Mouse (Mus musculus): ENCODE measurements at regions not wholly inside any gene's neighbourhood (a gene's known extent, or its start where the extent isn't known, plus 50 kb on each side); places are given as distances from the start of the nearest gene placed in this dataset.
"Not testable (repeated sequence)": the region's sequence is repeated elsewhere in the genome, so short reads cannot be mapped to it uniquely, and the experiment has no call there.

- Histone ChIP-seq H3K4me1 (ENCODE audit: control insufficient read depth in 1 of 2, insufficient read depth in 2 of 2, low read length in 2 of 2) (no peaks in the 10 kb centered on the region), H3K9ac (ENCODE audit: control insufficient read depth, low read depth, low read length, poor library complexity, severe bottlenecking) (no peak overlapping the region), H3K4me3 (ENCODE audit: control insufficient read depth in 1 of 2, insufficient read depth in 1 of 2, low read depth in 2 of 2, low read length in 2 of 2) (no peak overlapping the region), H3K27ac (ENCODE audit: control insufficient read depth, low read depth, low read length) (no peak overlapping the region), H3K9me3 (replicated peaks; ENCODE audit: insufficient read depth, low read length) (no peaks in the 10 kb centered on the region), H3K79me2 (ENCODE audit: control insufficient read depth, insufficient read depth, low read length, poor library complexity) (no peaks in the 10 kb centered on the region), H3K27me3 (ENCODE audit: control insufficient read depth in 1 of 2, insufficient read depth in 2 of 2, low read length in 2 of 2) (no peaks in the 10 kb centered on the region), H3K36me3 (ENCODE audit: control insufficient read depth in 1 of 2, insufficient read depth in 2 of 2, low read length in 2 of 2) (no peaks in the 10 kb centered on the region)
- DNase-seq (ENCODE audit: low read depth, low spot score), result no peak
- no peak for TF ChIP-seq POLR2AphosphoS5 (IDR thresholded peaks at IDR 0.05; ENCODE audit: borderline replicate concordance, low read depth, low read length)
- TF ChIP-seq CTCF (IDR thresholded peaks at IDR 0.05 in 2 of 3, conservative IDR thresholded peaks at IDR 0.05 in 1 of 3; ENCODE audit: control insufficient read depth in 1 of 3, insufficient read depth in 1 of 3, low read depth in 2 of 3, low read length in 3 of 3, poor library complexity in 1 of 3, severe bottlenecking in 1 of 3), result no peak
- no peak for TF ChIP-seq GABPA (IDR thresholded peaks at IDR 0.05; ENCODE audit: low read depth, low read length)
- no peak for TF ChIP-seq TBP (IDR thresholded peaks at IDR 0.05; ENCODE audit: low read depth, low read length)
- no peak for TF ChIP-seq SIN3A (IDR thresholded peaks at IDR 0.05; ENCODE audit: low read length)
- no peak for TF ChIP-seq MEF2A (IDR thresholded peaks at IDR 0.05; ENCODE audit: extremely low read depth, insufficient replicate concordance, low read depth, low read length, poor library complexity, severe bottlenecking)
- no peak for TF ChIP-seq EP300 (IDR thresholded peaks at IDR 0.05; ENCODE audit: low read depth in 1 of 2, low read length in 2 of 2)
- no peak for TF ChIP-seq HCFC1 (IDR thresholded peaks at IDR 0.05; ENCODE audit: low read depth, low read length)
- TF ChIP-seq ETS1 (IDR thresholded peaks at IDR 0.05; ENCODE audit: low read depth, low read length), result no peak
Measured at GRCm38 (mm10) chr13:7182216-7182751, 533.7 kb upstream of the Pfkp start.

- no peak overlapping the region for H3K9ac ChIP-seq (ENCODE audit: control insufficient read depth, low read depth, low read length, poor library complexity, severe bottlenecking)
- H3K27me3 ChIP-seq (ENCODE audit: control insufficient read depth in 1 of 2, insufficient read depth in 2 of 2, low read length in 2 of 2), result no peaks in the 10 kb centered on the region
- no peaks in the 10 kb centered on the region for H3K4me1 ChIP-seq (ENCODE audit: control insufficient read depth in 1 of 2, insufficient read depth in 2 of 2, low read length in 2 of 2)
- H3K79me2 ChIP-seq (ENCODE audit: control insufficient read depth, insufficient read depth, low read length, poor library complexity), result no peaks in the 10 kb centered on the region
- H3K9me3 ChIP-seq (replicated peaks; ENCODE audit: insufficient read depth, low read length), result no peaks in the 10 kb centered on the region
- no peak overlapping the region for H3K27ac ChIP-seq (ENCODE audit: control insufficient read depth, low read depth, low read length)
- no peak overlapping the region for H3K4me3 ChIP-seq (ENCODE audit: control insufficient read depth in 1 of 2, insufficient read depth in 1 of 2, low read depth in 2 of 2, low read length in 2 of 2)
- no peaks in the 10 kb centered on the region for H3K36me3 ChIP-seq (ENCODE audit: control insufficient read depth in 1 of 2, insufficient read depth in 2 of 2, low read length in 2 of 2)
- DNase-seq (ENCODE audit: low read depth, low spot score), result no peak
- TF ChIP-seq MYC (IDR thresholded peaks at IDR 0.05; ENCODE audit: low read depth, low read length) (no peak), POLR2AphosphoS5 (IDR thresholded peaks at IDR 0.05; ENCODE audit: borderline replicate concordance, low read depth, low read length) (no peak), TCF12 (IDR thresholded peaks at IDR 0.05; ENCODE audit: low read depth, low read length) (no peak), POLR2A (IDR thresholded peaks at IDR 0.05; ENCODE audit: control insufficient read depth in 1 of 2, insufficient read depth in 1 of 2, low read depth in 1 of 2, low read length in 2 of 2, poor library complexity in 1 of 2) (no peak), EP300 (IDR thresholded peaks at IDR 0.05; ENCODE audit: low read depth in 1 of 2, low read length in 2 of 2) (no peak), ETS1 (IDR thresholded peaks at IDR 0.05; ENCODE audit: low read depth, low read length) (no peak), NRF1 (IDR thresholded peaks at IDR 0.05; ENCODE audit: insufficient read depth, low read depth, low read length, poor library complexity, severe bottlenecking) (no peak), GATA1 (IDR thresholded peaks at IDR 0.05; ENCODE audit: low read depth, low read length) (no peak), CTCF (IDR thresholded peaks at IDR 0.05 in 2 of 3, conservative IDR thresholded peaks at IDR 0.05 in 1 of 3; ENCODE audit: control insufficient read depth in 1 of 3, insufficient read depth in 1 of 3, low read depth in 2 of 3, low read length in 3 of 3, poor library complexity in 1 of 3, severe bottlenecking in 1 of 3) (no peak), TAL1 (IDR thresholded peaks at IDR 0.05; ENCODE audit: low read length) (no peak), GABPA (IDR thresholded peaks at IDR 0.05; ENCODE audit: low read depth, low read length) (no peak), ZNF384 (IDR thresholded peaks at IDR 0.05; ENCODE audit: low read depth, low read length) (no peak), SIN3A (IDR thresholded peaks at IDR 0.05; ENCODE audit: low read length) (no peak), MYB (IDR thresholded peaks at IDR 0.05; ENCODE audit: low read depth, low read length) (no peak), JUND (IDR thresholded peaks at IDR 0.05; ENCODE audit: low read depth, low read length) (no peak), USF2 (IDR thresholded peaks at IDR 0.05; ENCODE audit: borderline replicate concordance in 1 of 2, insufficient read depth in 1 of 2, low read depth in 1 of 2, low read length in 2 of 2) (no peak), UBTF (IDR thresholded peaks at IDR 0.05; ENCODE audit: borderline replicate concordance, insufficient read depth, low read depth, low read length) (no peak), RAD21 (IDR thresholded peaks at IDR 0.05; ENCODE audit: low read depth, low read length) (no peak), POLR2AphosphoS2 (IDR thresholded peaks at IDR 0.05; ENCODE audit: low read length) (no peak)
Measured at GRCm38 (mm10) chr13:7175561-7176160, 527.1 kb upstream of the Pfkp start.

- not testable (repeated sequence) for H3K36me3 ChIP-seq (ENCODE audit: control insufficient read depth in 1 of 2, insufficient read depth in 2 of 2, low read length in 2 of 2); H3K4me3 ChIP-seq (ENCODE audit: control insufficient read depth in 1 of 2, insufficient read depth in 1 of 2, low read depth in 2 of 2, low read length in 2 of 2); H3K27ac ChIP-seq (ENCODE audit: control insufficient read depth, low read depth, low read length); H3K79me2 ChIP-seq (ENCODE audit: control insufficient read depth, insufficient read depth, low read length, poor library complexity); H3K9ac ChIP-seq (ENCODE audit: control insufficient read depth, low read depth, low read length, poor library complexity, severe bottlenecking); H3K27me3 ChIP-seq (ENCODE audit: control insufficient read depth in 1 of 2, insufficient read depth in 2 of 2, low read length in 2 of 2); DNase-seq (ENCODE audit: low read depth, low spot score); H3K9me3 ChIP-seq (replicated peaks; ENCODE audit: insufficient read depth, low read length); H3K4me1 ChIP-seq (ENCODE audit: control insufficient read depth in 1 of 2, insufficient read depth in 2 of 2, low read length in 2 of 2)
Measured at GRCm38 (mm10) chr13:7170035-7170434, 521.5 kb upstream of the Pfkp start.
